Mouse (Mus musculus): Measurements from ENCODE around the gene F8a.
"Not testable (repeated sequence)": the region's sequence is repeated elsewhere in the genome, so short reads cannot be mapped to it uniquely, and the experiment has no call there.

GRCm38 (mm10) chrX:73191934-73192333 is 36.2 kb upstream of the F8a start, which contains the start of gene Xlr3b:
- TF ChIP-seq POLR2A (IDR thresholded peaks at IDR 0.05; ENCODE audit: low read depth, low read length); CTCF (IDR thresholded peaks at IDR 0.05; ENCODE audit: borderline replicate concordance, insufficient read depth, low read length): not testable (repeated sequence)
